Mouse (Mus musculus) midbrain, embryonic 10.5 days (tissue): ENCODE data around the gene Nmrk2. TPM values are rescaled to one million over a fixed set of nuclear protein-coding genes. Genes with fewer than 3 reads are reported as not detected.
"Not testable (repeated sequence)": the region's sequence is repeated elsewhere in the genome, so short reads cannot be mapped to it uniquely, and the experiment has no call there.

Experiments used
- DNase-seq: peaks from one replicate; pipeline ENCODE4 v3.0.0-alpha.2; 2017; ENCODE audit warnings: low spot score
- H3K27ac ChIP-seq: fragments of 300-500 bp; sonication (generic); replicated peaks from 2 replicates; pipeline ENCODE4 v1.5.1; 2016; ENCODE audit warnings: mild to moderate bottlenecking
- H3K27me3 ChIP-seq: fragments of 300-500 bp; sonication (generic); 2 replicates; pipeline ENCODE4 v1.6.1; 2016; ENCODE audit warnings: low read depth, mild to moderate bottlenecking; ENCODE audit not compliant: poor library complexity, severe bottlenecking
- H3K36me3 ChIP-seq: fragments of 300-500 bp; sonication (generic); 2 replicates; pipeline ENCODE4 v1.6.1; 2016; ENCODE audit warnings: mild to moderate bottlenecking, moderate library complexity
- H3K4me1 ChIP-seq: fragments of 300-500 bp; sonication (generic); 2 replicates; pipeline ENCODE4 v1.6.1; 2016
- H3K4me3 ChIP-seq: fragments of 300-500 bp; sonication (generic); 2 replicates; pipeline ENCODE4 v1.5.1; 2016; ENCODE audit warnings: mild to moderate bottlenecking, moderate library complexity
- H3K9me3 ChIP-seq: fragments of 300-500 bp; sonication (generic); replicated peaks from 2 replicates; pipeline ENCODE4 v1.6.1; 2016; ENCODE audit warnings: mild to moderate bottlenecking
- WGBS: fragments of 180-500 bp; shearing (Covaris S2); methylation state at CpG from one replicate; pipeline ENCODE4 v1.1.7; 2016; 5-methylcytosine and 5-hydroxymethylcytosine counted together
- polyA plus RNA-seq: library from polyadenylated mRNA; unstranded; fragments of >200 nt; fragmentation: Nextera tagmentation; extraction: Ambion mirVana; gene quantifications from 2 replicates; pipeline ENCODE4 v1.2.1, GENCODE M21; 2016

Nmrk2 gene
- polyA plus RNA-seq, 1 experiment from 2014 or later, result not detected

DNA sequence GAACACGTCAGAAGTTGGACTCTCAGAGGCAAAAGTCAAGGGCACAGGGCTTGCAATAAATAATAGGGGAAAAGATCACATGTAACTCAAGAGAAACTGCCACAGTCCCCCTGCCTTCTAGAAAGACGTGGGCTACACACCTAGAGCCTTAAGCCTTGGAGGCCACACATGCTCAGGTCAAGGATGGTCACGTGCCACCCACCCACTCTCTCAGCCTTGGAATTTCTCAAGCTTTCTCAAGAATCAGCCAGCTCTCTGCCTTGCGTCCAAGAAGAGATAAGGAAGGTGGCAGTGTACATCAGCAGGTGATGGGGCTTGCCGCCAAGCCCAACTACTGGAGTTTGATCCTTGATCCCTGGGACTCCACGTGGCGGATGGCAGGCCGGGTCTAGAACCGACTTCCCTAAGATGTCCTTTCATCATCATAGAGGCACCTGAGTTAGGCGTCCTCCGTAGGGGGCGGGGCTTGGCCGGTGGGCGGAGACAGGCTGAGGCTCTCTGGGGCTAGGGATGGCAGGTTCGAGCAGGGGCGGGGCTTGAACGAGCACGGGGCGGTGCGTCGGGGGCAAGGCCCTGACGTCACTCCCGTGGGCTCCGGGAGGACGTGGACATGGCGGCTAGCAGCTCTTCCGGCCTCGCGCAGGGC is 30.9 kb upstream of the Nmrk2 start, which contains the start of gene Zfr2:
Gene Zfr2 (plus strand): TSS at position 576 of the 646 bp plus-strand sequence.
- peaks cover 56% of the 10 kb centered on the region for H3K27me3 ChIP-seq
- no peaks in the 10 kb centered on the region for H3K36me3 ChIP-seq
- H3K27ac ChIP-seq, result peak within 1 kb of the TSS; percentile 92
- no peaks in the 10 kb centered on the region for H3K9me3 ChIP-seq
- peaks cover 46% of the 10 kb centered on the region for H3K4me1 ChIP-seq
- peak; percentile 84 for DNase-seq
- WGBS, result 8% methylated on average over 29 of the region's 29 CpGs
- H3K4me3 ChIP-seq, result peak within 1 kb of the TSS; percentile 81

DNA sequence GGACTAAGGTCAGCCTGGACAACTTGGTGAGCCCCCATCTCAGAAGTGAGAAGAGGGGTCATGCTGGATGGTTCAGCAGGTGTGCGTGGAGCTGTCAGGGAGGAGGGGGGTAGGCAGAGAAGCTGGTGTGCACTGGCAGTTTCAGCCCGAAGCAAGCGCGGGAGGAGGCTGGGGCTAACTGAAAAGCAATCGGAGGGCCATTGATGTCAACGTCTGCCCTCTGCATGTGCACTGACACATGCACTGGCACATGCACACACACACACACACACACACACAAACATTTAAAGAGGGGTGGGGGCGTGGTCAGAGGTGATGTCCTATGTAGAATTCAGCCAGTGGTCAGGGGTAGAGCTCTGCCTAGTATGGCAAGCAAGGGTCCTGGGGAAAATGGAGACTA is 29.6 kb upstream of the Nmrk2 start:
- 54% methylated on average over 7 of the region's 7 CpGs for WGBS
- Histone ChIP-seq H3K4me3 (peak overlapping the region; percentile 65), H3K36me3 (no peaks in the 10 kb centered on the region), H3K27me3 (peaks cover 47% of the 10 kb centered on the region), H3K4me1 (peaks cover 37% of the 10 kb centered on the region), H3K9me3 (no peaks in the 10 kb centered on the region), H3K27ac (no peak overlapping the region)
- no peak for DNase-seq

- H3K9me3 ChIP-seq, result no peaks in the 10 kb centered on the region
- H3K36me3 ChIP-seq, result no peaks in the 10 kb centered on the region
- H3K4me3 ChIP-seq, result peak within 1 kb of the TSS; percentile 65
- 7% methylated on average over 27 of the region's 27 CpGs for WGBS
- peaks cover 42% of the 10 kb centered on the region for H3K27me3 ChIP-seq
- peaks cover 37% of the 10 kb centered on the region for H3K4me1 ChIP-seq
- peak within 1 kb of the TSS; percentile 86 for H3K27ac ChIP-seq
- DNase-seq, result peak; percentile 72
Observed at GRCm38 (mm10) chr10:81230438-81231332, 28.8 kb upstream of the Nmrk2 start, which contains the start of gene Atcay. TSS of gene Atcay (minus strand) at chr10:81230833.

- Histone ChIP-seq H3K27ac (peak overlapping the region; percentile 86), H3K4me1 (peaks cover 37% of the 10 kb centered on the region), H3K27me3 (peaks cover 42% of the 10 kb centered on the region), H3K4me3 (peak overlapping the region; percentile 65), H3K9me3 (no peaks in the 10 kb centered on the region), H3K36me3 (no peaks in the 10 kb centered on the region)
- WGBS, result 13% methylated on average over 20 of the region's 20 CpGs
- DNase-seq, result no peak
Observed at GRCm38 (mm10) chr10:81229735-81230437, 28.0 kb upstream of the Nmrk2 start.

- H3K27me3 ChIP-seq, H3K9me3 ChIP-seq: not testable (repeated sequence)
Observed at GRCm38 (mm10) chr10:81223731-81224130, 21.9 kb upstream of the Nmrk2 start.

DNA sequence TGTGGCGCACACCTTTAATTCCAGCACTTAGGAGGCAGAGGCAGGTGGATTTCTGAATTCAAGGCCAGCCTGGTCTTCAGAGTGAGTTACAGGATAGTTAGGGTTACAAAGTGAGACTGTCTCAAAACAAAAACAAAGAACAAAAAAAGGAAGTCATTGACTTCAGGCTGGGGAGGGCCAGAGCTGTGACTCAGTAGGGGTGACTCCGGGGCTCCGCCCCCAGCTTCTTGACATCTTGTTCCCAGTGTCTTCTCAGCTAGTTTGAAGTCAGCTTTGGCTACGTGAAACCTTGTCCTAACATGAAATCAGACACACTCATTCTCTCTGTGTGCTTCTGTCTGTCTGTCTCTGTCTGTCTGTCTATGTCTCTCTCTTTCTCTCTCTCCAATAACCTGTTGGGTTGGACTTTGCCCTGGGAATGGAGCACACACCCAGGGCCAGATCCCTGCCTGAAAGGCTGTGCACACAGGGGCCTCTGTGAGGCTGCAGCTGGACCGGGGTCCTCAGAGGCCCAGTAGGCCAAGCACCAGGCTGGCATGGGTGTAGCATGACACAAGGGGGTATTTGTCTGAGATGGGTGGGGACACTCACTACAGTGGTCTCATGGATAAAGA is 19.7 kb upstream of the Nmrk2 start:
- 90% methylated on average over 5 of the region's 5 CpGs for WGBS
- DNase-seq, result no peak
- H3K4me1 ChIP-seq, result no peaks in the 10 kb centered on the region
- H3K27me3 ChIP-seq, result no peaks in the 10 kb centered on the region
- peaks cover 22% of the 10 kb centered on the region; the same call in 1 of the 2 replicates for H3K36me3 ChIP-seq
- H3K4me3 ChIP-seq, result no peak overlapping the region
- H3K9me3 ChIP-seq, result no peaks in the 10 kb centered on the region
- H3K27ac ChIP-seq, result no peak overlapping the region

More at GRCm38 (mm10) chr10:81223731-81224130, 21.9 kb upstream of the Nmrk2 start:
- peaks cover 14% of the 10 kb centered on the region; the same call in 1 of the 2 replicates for H3K36me3 ChIP-seq
- DNase-seq, H3K4me1 ChIP-seq, H3K27ac ChIP-seq, H3K4me3 ChIP-seq: not testable (repeated sequence)
- WGBS, result 79% methylated on average over 2 of the region's 2 CpGs

- 44% methylated on average over 7 of the region's 7 CpGs for WGBS
- H3K36me3 ChIP-seq, result peaks cover 35% of the 10 kb centered on the region
Observed at GRCm38 (mm10) chr10:81217964-81218363, 16.1 kb upstream of the Nmrk2 start.

GRCm38 (mm10) chr10:81217267-81217666 is 15.4 kb upstream of the Nmrk2 start:
- DNase-seq, result not testable (repeated sequence)
- peaks cover 42% of the 10 kb centered on the region for H3K36me3 ChIP-seq

More at GRCm38 (mm10) chr10:81217964-81218363, 16.1 kb upstream of the Nmrk2 start:
- Histone ChIP-seq H3K9me3 (no peaks in the 10 kb centered on the region), H3K27ac (no peak overlapping the region), H3K27me3 (no peaks in the 10 kb centered on the region), H3K4me1 (no peaks in the 10 kb centered on the region), H3K4me3 (no peak overlapping the region)
- DNase-seq, result peak; percentile 47

GRCm38 (mm10) chr10:81216810-81217209 is 15.0 kb upstream of the Nmrk2 start:
- 88% methylated on average over 6 of the region's 6 CpGs for WGBS
- peaks cover 44% of the 10 kb centered on the region for H3K36me3 ChIP-seq
- no peak for DNase-seq
- no peaks in the 10 kb centered on the region for H3K4me1 ChIP-seq
- no peak overlapping the region for H3K27ac ChIP-seq
- no peaks in the 10 kb centered on the region; the same call in 1 of the 2 replicates for H3K9me3 ChIP-seq
- no peak overlapping the region for H3K4me3 ChIP-seq
- H3K27me3 ChIP-seq, result no peaks in the 10 kb centered on the region

More at GRCm38 (mm10) chr10:81217267-81217666, 15.4 kb upstream of the Nmrk2 start:
- not testable (repeated sequence) for H3K9me3 ChIP-seq, H3K27me3 ChIP-seq, H3K4me1 ChIP-seq, H3K27ac ChIP-seq, H3K4me3 ChIP-seq
- 24% methylated on average over 1 of the region's 1 CpGs for WGBS

- no peak overlapping the region for H3K27ac ChIP-seq
- H3K27me3 ChIP-seq, result no peaks in the 10 kb centered on the region
- peaks cover 43% of the 10 kb centered on the region for H3K36me3 ChIP-seq
- no peak overlapping the region for H3K4me3 ChIP-seq
- 94% methylated on average over 6 of the region's 6 CpGs for WGBS
- DNase-seq, result no peak
- H3K9me3 ChIP-seq, result no peaks in the 10 kb centered on the region; the same call in 1 of the 2 replicates
- H3K4me1 ChIP-seq, result no peaks in the 10 kb centered on the region
Observed at GRCm38 (mm10) chr10:81216260-81216659, 14.4 kb upstream of the Nmrk2 start.

- DNase-seq, result no peak
- peaks cover 65% of the 10 kb centered on the region for H3K36me3 ChIP-seq
- H3K4me1 ChIP-seq, result no peaks in the 10 kb centered on the region
- 92% methylated on average over 5 of the region's 5 CpGs for WGBS
- H3K9me3 ChIP-seq, result peaks cover 10% of the 10 kb centered on the region; the same call in 1 of the 2 replicates
- H3K4me3 ChIP-seq, result no peak overlapping the region
- H3K27me3 ChIP-seq, result no peaks in the 10 kb centered on the region; the same call in 1 of the 2 replicates
- H3K27ac ChIP-seq, result no peak overlapping the region
Observed at GRCm38 (mm10) chr10:81210154-81210553, 8.3 kb upstream of the Nmrk2 start.

GRCm38 (mm10) chr10:81204137-81204536 is 2.3 kb upstream of the Nmrk2 start:
- no peak for DNase-seq
- Histone ChIP-seq H3K36me3 (peaks cover 9% of the 10 kb centered on the region; the same call in 1 of the 2 replicates), H3K4me3 (no peak overlapping the region), H3K27ac (no peak overlapping the region), H3K4me1 (peaks cover 4% of the 10 kb centered on the region; the same call in 1 of the 2 replicates), H3K27me3 (peaks cover 13% of the 10 kb centered on the region), H3K9me3 (no peaks in the 10 kb centered on the region)
- WGBS, result 72% methylated on average over 4 of the region's 4 CpGs
